Mouse (Mus musculus) thymus, postnatal 36 days (tissue): ENCODE data around the gene Ciz1.

Experiments
- DNase-seq, 2 experiments: peaks; one replicate each; pipeline ENCODE4 v3.0.0; 2022; ENCODE audit warnings: mixed read lengths in 2 of 2

The Ciz1 gene

GRCm38 (mm10) chr2:32352151-32353006 is at the start of gene Ciz1:
TSS of gene Ciz1 (plus strand) at chr2:32352327.
- peak; percentile 36 to 55 for DNase-seq

- no peak for DNase-seq
Measured at GRCm38 (mm10) chr2:32302952-32303351, 49.2 kb upstream of the Ciz1 start.

GRCm38 (mm10) chr2:32304145-32304832 is 47.8 kb upstream of the Ciz1 start:
- DNase-seq = peak; percentile 61 to 66

- DNase-seq = no peak
Measured at GRCm38 (mm10) chr2:32305668-32306067, 46.5 kb upstream of the Ciz1 start.

- no peak for DNase-seq
Measured at GRCm38 (mm10) chr2:32306176-32306575, 46.0 kb upstream of the Ciz1 start.

GRCm38 (mm10) chr2:32307247-32307798 is 44.8 kb upstream of the Ciz1 start:
- DNase-seq = no peak

- DNase-seq = peak in 1 of 2 experiments; percentile 41
Measured at GRCm38 (mm10) chr2:32307941-32308760, 44.0 kb upstream of the Ciz1 start.

GRCm38 (mm10) chr2:32308870-32309568 is 43.1 kb upstream of the Ciz1 start:
- no peak for DNase-seq

- no peak for DNase-seq
Measured at GRCm38 (mm10) chr2:32310096-32310845, 41.9 kb upstream of the Ciz1 start.

- DNase-seq = peak in 1 of 2 experiments; percentile 12
Measured at GRCm38 (mm10) chr2:32311443-32312317, 40.4 kb upstream of the Ciz1 start.

- DNase-seq = peak; percentile 80 to 81
Measured at GRCm38 (mm10) chr2:32312318-32312964, 39.7 kb upstream of the Ciz1 start.

GRCm38 (mm10) chr2:32314831-32315230 is 37.3 kb upstream of the Ciz1 start:
- DNase-seq = no peak

GRCm38 (mm10) chr2:32315751-32316150 is 36.4 kb upstream of the Ciz1 start:
- DNase-seq = no peak

GRCm38 (mm10) chr2:32316887-32317656 is 35.1 kb upstream of the Ciz1 start:
- no peak for DNase-seq

GRCm38 (mm10) chr2:32317791-32318417 is 34.2 kb upstream of the Ciz1 start:
- DNase-seq = no peak

GRCm38 (mm10) chr2:32318709-32319585 is 33.2 kb upstream of the Ciz1 start:
- DNase-seq = no peak
